Mouse (Mus musculus): Measurements from ENCODE around the gene Ntn3. TPM values are rescaled to one million over a fixed set of nuclear protein-coding genes. Genes with fewer than 3 reads are reported as not detected.

Gene Ntn3
- polyA plus RNA-seq, 1 experiment, result 1.3 TPM

DNA sequence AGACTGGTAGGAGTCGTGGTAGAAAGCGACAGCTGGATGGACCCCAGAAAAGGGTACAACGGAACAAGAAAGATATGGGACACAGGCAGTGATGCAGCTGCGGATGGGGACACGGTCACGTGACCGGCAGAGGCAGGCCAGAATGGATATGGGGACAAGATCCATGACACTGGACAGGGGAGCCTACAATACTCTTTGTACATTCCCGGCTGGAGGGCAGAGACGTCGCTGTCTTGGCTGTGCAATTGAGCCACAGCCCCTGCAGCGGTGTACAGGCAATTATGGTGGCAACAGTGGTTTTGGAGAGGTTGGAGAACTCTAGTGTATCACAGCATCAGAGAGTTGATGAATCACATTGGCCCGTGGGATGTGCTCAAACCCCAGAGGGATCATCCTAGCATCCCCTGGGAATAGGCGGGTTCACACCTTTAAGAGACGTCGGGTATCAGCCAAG is 3.4 kb downstream of the Ntn3 start:
- Histone ChIP-seq H3K36me3 (ENCODE audit: control insufficient read depth, insufficient read depth, low read length) (no peaks in the 10 kb centered on the region), H3K27ac (ENCODE audit: insufficient read depth, low read depth, low read length) (no peak overlapping the region), H3K4me1 (ENCODE audit: control insufficient read depth, insufficient read depth, insufficient read length, low read length) (peaks cover 46% of the 10 kb centered on the region), H3K27me3 (ENCODE audit: control insufficient read depth, insufficient read depth, low read length) (peaks cover 23% of the 10 kb centered on the region), H3K4me3 (ENCODE audit: low read depth, low read length) (peak overlapping the region; percentile 76)
- 5% methylated on average over 15 of the region's 15 CpGs for WGBS
- TF ChIP-seq POLR2A (IDR thresholded peaks at IDR 0.05; ENCODE audit: low read depth, low read length), result no peak

GRCm38 (mm10) chr17:24205284-24205888 is 3.9 kb downstream of the Ntn3 start, which contains the start of gene Tbc1d24:
TSS of gene Tbc1d24 (minus strand) at chr17:24205562.
- WGBS, result 1% methylated on average over 65 of the region's 65 CpGs
- peaks cover 23% of the 10 kb centered on the region for H3K27me3 ChIP-seq (ENCODE audit: control insufficient read depth, insufficient read depth, low read length)
- peaks cover 49% of the 10 kb centered on the region for H3K4me1 ChIP-seq (ENCODE audit: control insufficient read depth, insufficient read depth, insufficient read length, low read length)

DNA sequence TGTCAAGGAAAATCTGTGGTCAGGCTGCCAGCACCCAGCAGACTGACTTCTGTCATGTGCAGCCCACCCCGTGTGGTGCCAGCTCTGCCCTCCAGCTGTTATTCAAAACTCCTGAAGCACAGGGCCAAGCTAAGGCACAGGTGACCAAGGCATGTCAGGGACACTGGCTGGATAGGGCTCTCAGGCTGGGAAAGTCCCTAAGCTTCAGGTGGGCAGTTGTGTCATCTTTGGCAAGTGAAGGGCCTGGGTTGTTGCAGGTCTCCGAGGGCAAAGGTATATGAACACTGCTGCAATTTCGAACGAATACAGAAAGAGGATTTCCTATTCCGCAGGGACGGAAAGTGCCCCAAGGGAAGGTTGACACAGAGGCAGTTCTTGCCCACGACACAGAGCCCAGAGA is 4.5 kb downstream of the Ntn3 start:
- peaks cover 52% of the 10 kb centered on the region for H3K4me1 ChIP-seq (ENCODE audit: control insufficient read depth, insufficient read depth, insufficient read length, low read length)

More at GRCm38 (mm10) chr17:24205284-24205888, 3.9 kb downstream of the Ntn3 start, which contains the start of gene Tbc1d24:
- TF ChIP-seq POLR2A (IDR thresholded peaks at IDR 0.05; ENCODE audit: low read depth, low read length), result peak; percentile 15; the same call in 1 of the 2 replicates
- TF ChIP-seq CTCF (IDR thresholded peaks at IDR 0.05; ENCODE audit: extremely low read depth, insufficient read length, insufficient replicate concordance, low read depth, low read length), result no peak
- H3K36me3 ChIP-seq (ENCODE audit: control insufficient read depth, insufficient read depth, low read length), result no peaks in the 10 kb centered on the region
- H3K27ac ChIP-seq (ENCODE audit: insufficient read depth, low read depth, low read length), result peak within 1 kb of the TSS; percentile 94
- peak within 1 kb of the TSS; percentile 76 for H3K4me3 ChIP-seq (ENCODE audit: low read depth, low read length)

GRCm38 (mm10) chr17:24203611-24204534 is 5.5 kb downstream of the Ntn3 start:
- Histone ChIP-seq H3K4me3 (ENCODE audit: low read depth, low read length) (no peak overlapping the region), H3K4me1 (ENCODE audit: control insufficient read depth, insufficient read depth, insufficient read length, low read length) (peaks cover 54% of the 10 kb centered on the region), H3K27me3 (ENCODE audit: control insufficient read depth, insufficient read depth, low read length) (peaks cover 14% of the 10 kb centered on the region; the same call in 1 of the 2 replicates), H3K36me3 (ENCODE audit: control insufficient read depth, insufficient read depth, low read length) (no peaks in the 10 kb centered on the region), H3K27ac (ENCODE audit: insufficient read depth, low read depth, low read length) (peak overlapping the region; percentile 94)
- WGBS, result 21% methylated on average over 3 of the region's 3 CpGs
- TF ChIP-seq POLR2A (IDR thresholded peaks at IDR 0.05; ENCODE audit: low read depth, low read length) (no peak), CTCF (IDR thresholded peaks at IDR 0.05; ENCODE audit: extremely low read depth, insufficient read length, insufficient replicate concordance, low read depth, low read length) (no peak)

More for the DNA sequence above, 4.5 kb downstream of the Ntn3 start:
- 12% methylated on average over 7 of the region's 7 CpGs for WGBS
- TF ChIP-seq CTCF (IDR thresholded peaks at IDR 0.05; ENCODE audit: extremely low read depth, insufficient read length, insufficient replicate concordance, low read depth, low read length) (no peak), POLR2A (IDR thresholded peaks at IDR 0.05; ENCODE audit: low read depth, low read length) (no peak)
- no peaks in the 10 kb centered on the region for H3K36me3 ChIP-seq (ENCODE audit: control insufficient read depth, insufficient read depth, low read length)
- H3K4me3 ChIP-seq (ENCODE audit: low read depth, low read length), result peak overlapping the region; percentile 76
- peaks cover 23% of the 10 kb centered on the region for H3K27me3 ChIP-seq (ENCODE audit: control insufficient read depth, insufficient read depth, low read length)
- peak overlapping the region; percentile 94 for H3K27ac ChIP-seq (ENCODE audit: insufficient read depth, low read depth, low read length)

DNA sequence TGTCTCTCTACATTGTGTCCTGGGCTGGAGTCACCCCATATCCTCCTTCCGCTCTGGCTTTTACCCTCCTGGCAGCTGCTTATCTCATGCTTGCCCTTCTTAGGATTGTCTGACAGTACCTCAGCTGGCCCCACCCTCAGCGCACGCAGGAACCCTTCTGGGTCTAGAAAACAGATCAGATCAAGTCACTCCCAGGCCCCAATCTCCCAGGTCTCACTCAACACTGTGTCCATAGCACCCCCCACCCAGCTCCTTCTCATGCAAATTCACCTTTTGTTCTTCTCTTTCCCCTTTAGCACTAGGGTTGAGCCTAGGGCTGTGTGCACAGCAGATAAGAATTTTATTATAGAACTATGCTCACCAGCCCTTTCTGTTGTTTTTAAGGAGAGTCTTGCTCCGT is 6.3 kb downstream of the Ntn3 start:
- 0 out of 2 replicates have a peak, but pooled peaks cover 8% of the 10 kb centered on the region for H3K27me3 ChIP-seq (ENCODE audit: control insufficient read depth, insufficient read depth, low read length)
- H3K27ac ChIP-seq (ENCODE audit: insufficient read depth, low read depth, low read length), result peak overlapping the region; percentile 82
- no peak overlapping the region for H3K4me3 ChIP-seq (ENCODE audit: low read depth, low read length)
- 29% methylated on average over 4 of the region's 4 CpGs for WGBS
- peaks cover 48% of the 10 kb centered on the region for H3K4me1 ChIP-seq (ENCODE audit: control insufficient read depth, insufficient read depth, insufficient read length, low read length)
- TF ChIP-seq CTCF (IDR thresholded peaks at IDR 0.05; ENCODE audit: extremely low read depth, insufficient read length, insufficient replicate concordance, low read depth, low read length), result no peak
- no peak; the same call in 1 of the 2 replicates for TF ChIP-seq POLR2A (IDR thresholded peaks at IDR 0.05; ENCODE audit: low read depth, low read length)
- H3K36me3 ChIP-seq (ENCODE audit: control insufficient read depth, insufficient read depth, low read length), result no peaks in the 10 kb centered on the region

DNA sequence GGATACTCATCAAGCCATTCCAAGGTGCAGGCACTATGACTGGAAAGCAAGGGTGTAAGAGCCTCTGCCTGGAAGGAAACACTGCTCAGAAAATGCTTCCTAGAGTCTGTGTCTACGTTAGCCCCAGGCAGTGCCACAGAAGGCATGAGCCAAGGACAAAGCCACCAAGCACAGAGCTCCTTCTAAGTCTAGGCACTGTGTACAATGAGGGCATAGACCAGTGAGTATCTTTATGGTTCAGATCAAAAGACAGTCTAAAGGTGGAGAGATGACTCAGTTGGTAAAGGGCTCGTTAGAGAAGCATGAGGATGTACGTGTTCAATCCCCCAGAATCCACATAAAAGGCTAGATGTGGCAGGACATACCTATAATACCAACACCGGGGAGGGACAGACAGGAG is 8.2 kb downstream of the Ntn3 start:
- Histone ChIP-seq H3K27me3 (ENCODE audit: control insufficient read depth, insufficient read depth, low read length) (no peaks in the 10 kb centered on the region), H3K4me1 (ENCODE audit: control insufficient read depth, insufficient read depth, insufficient read length, low read length) (peaks cover 48% of the 10 kb centered on the region; the same call in 1 of the 2 replicates), H3K4me3 (ENCODE audit: low read depth, low read length) (no peak overlapping the region), H3K36me3 (ENCODE audit: control insufficient read depth, insufficient read depth, low read length) (no peaks in the 10 kb centered on the region), H3K27ac (ENCODE audit: insufficient read depth, low read depth, low read length) (peak overlapping the region; percentile 82)
- 28% methylated on average over 4 of the region's 4 CpGs for WGBS
- TF ChIP-seq POLR2A (IDR thresholded peaks at IDR 0.05; ENCODE audit: low read depth, low read length) (no peak), CTCF (IDR thresholded peaks at IDR 0.05; ENCODE audit: extremely low read depth, insufficient read length, insufficient replicate concordance, low read depth, low read length) (no peak)

GRCm38 (mm10) chr17:24199741-24200140 is 9.6 kb downstream of the Ntn3 start:
- Histone ChIP-seq H3K27ac (ENCODE audit: insufficient read depth, low read depth, low read length) (peak overlapping the region; percentile 82; the same call in 1 of the 2 replicates), H3K27me3 (ENCODE audit: control insufficient read depth, insufficient read depth, low read length) (no peaks in the 10 kb centered on the region), H3K4me1 (ENCODE audit: control insufficient read depth, insufficient read depth, insufficient read length, low read length) (peaks cover 43% of the 10 kb centered on the region; the same call in 1 of the 2 replicates), H3K36me3 (ENCODE audit: control insufficient read depth, insufficient read depth, low read length) (no peaks in the 10 kb centered on the region), H3K4me3 (ENCODE audit: low read depth, low read length) (no peak overlapping the region)
- TF ChIP-seq CTCF (IDR thresholded peaks at IDR 0.05; ENCODE audit: extremely low read depth, insufficient read length, insufficient replicate concordance, low read depth, low read length), result no peak
- no peak for TF ChIP-seq POLR2A (IDR thresholded peaks at IDR 0.05; ENCODE audit: low read depth, low read length)
- 59% methylated on average over 4 of the region's 4 CpGs for WGBS

Measured in small intestine, adult 2 months (tissue).